Mouse (Mus musculus): ENCODE measurements around the gene Larp1b. TPM values are rescaled to one million over a fixed set of nuclear protein-coding genes. Genes with fewer than 3 reads are reported as not detected.
"Not testable (repeated sequence)": the region's sequence is repeated elsewhere in the genome, so short reads cannot be mapped to it uniquely, and the experiment has no call there.

Larp1b gene
- 1.8 and 2.7 TPM in 2 replicates for polyA plus RNA-seq (2014; fragmentation: Nextera tagmentation; extraction: Ambion mirVana)

GRCm38 (mm10) chr3:40949170-40949902 lies at the start of gene Larp1b:
Larp1b (plus strand) TSS chr3:40949828.
- peak within 1 kb of the TSS; percentile 98 for H3K4me2 ChIP-seq (ENCODE audit: low read length)
- H3K9ac ChIP-seq (ENCODE audit: low read length) = peak within 1 kb of the TSS; percentile 69
- H3K4me3 ChIP-seq (ENCODE audit: low read depth, low read length) = peak within 1 kb of the TSS; percentile 74
- H3K27me3 ChIP-seq (replicated peaks; ENCODE audit: control insufficient read depth, insufficient read depth, low read length) = peaks cover 5% of the 10 kb centered on the region; the same call in 1 of the 2 replicates
- WGBS = 2% methylated on average over 66 of the region's 66 CpGs
- H3K9me3 ChIP-seq (replicated peaks; ENCODE audit: control insufficient read depth, low read length) = no peaks in the 10 kb centered on the region
- peak; percentile 97 for DNase-seq (ENCODE audit: low spot score)
- no peaks in the 10 kb centered on the region for H3K36me3 ChIP-seq (ENCODE audit: control insufficient read depth, insufficient read depth, low read length)
- peak; percentile 94 for ATAC-seq
- peak within 1 kb of the TSS; percentile 63; the same call in 1 of the 2 replicates for H3K27ac ChIP-seq (ENCODE audit: low read depth, low read length)
- peaks cover 9% of the 10 kb centered on the region; the same call in 1 of the 2 replicates for H3K4me1 ChIP-seq (ENCODE audit: control insufficient read depth, insufficient read depth, low read length)

GRCm38 (mm10) chr3:40902443-40902842 lies 47.2 kb upstream of the Larp1b start, which contains the start of gene 1700034I23Rik:
1700034I23Rik (minus strand) TSS chr3:40902543.
- not testable (repeated sequence) for H3K9ac ChIP-seq (ENCODE audit: low read length)
- 96% methylated on average over 5 of the region's 10 CpGs for WGBS

GRCm38 (mm10) chr3:40938189-40938588 lies 11.4 kb upstream of the Larp1b start:
- H3K4me3 ChIP-seq (ENCODE audit: low read depth, low read length) = no peak overlapping the region
- H3K9me3 ChIP-seq (replicated peaks; ENCODE audit: control insufficient read depth, low read length) = no peaks in the 10 kb centered on the region
- no peak overlapping the region for H3K9ac ChIP-seq (ENCODE audit: low read length)
- no peak for DNase-seq (ENCODE audit: low spot score)
- no peak for ATAC-seq
- no peak overlapping the region for H3K4me2 ChIP-seq (ENCODE audit: low read length)
- no peaks in the 10 kb centered on the region for H3K4me1 ChIP-seq (ENCODE audit: control insufficient read depth, insufficient read depth, low read length)
- H3K27me3 ChIP-seq (replicated peaks; ENCODE audit: control insufficient read depth, insufficient read depth, low read length) = no peaks in the 10 kb centered on the region
- WGBS = 91% methylated on average over 5 of the region's 5 CpGs
- H3K27ac ChIP-seq (ENCODE audit: low read depth, low read length) = no peak overlapping the region
- peaks cover 13% of the 10 kb centered on the region for H3K36me3 ChIP-seq (ENCODE audit: control insufficient read depth, insufficient read depth, low read length)

More at GRCm38 (mm10) chr3:40902443-40902842, 47.2 kb upstream of the Larp1b start, which contains the start of gene 1700034I23Rik:
- DNase-seq (ENCODE audit: low spot score); H3K4me2 ChIP-seq (ENCODE audit: low read length); H3K27me3 ChIP-seq (replicated peaks; ENCODE audit: control insufficient read depth, insufficient read depth, low read length); H3K4me3 ChIP-seq (ENCODE audit: low read depth, low read length); H3K9me3 ChIP-seq (replicated peaks; ENCODE audit: control insufficient read depth, low read length); H3K36me3 ChIP-seq (ENCODE audit: control insufficient read depth, insufficient read depth, low read length); ATAC-seq; H3K4me1 ChIP-seq (ENCODE audit: control insufficient read depth, insufficient read depth, low read length); H3K27ac ChIP-seq (ENCODE audit: low read depth, low read length): not testable (repeated sequence)

GRCm38 (mm10) chr3:40938592-40938991 lies 11.0 kb upstream of the Larp1b start:
- H3K27me3 ChIP-seq (replicated peaks; ENCODE audit: control insufficient read depth, insufficient read depth, low read length) = no peaks in the 10 kb centered on the region
- no peak for ATAC-seq
- WGBS = 96% methylated on average over 4 of the region's 4 CpGs
- H3K4me3 ChIP-seq (ENCODE audit: low read depth, low read length) = no peak overlapping the region
- no peak for DNase-seq (ENCODE audit: low spot score)
- H3K9me3 ChIP-seq (replicated peaks; ENCODE audit: control insufficient read depth, low read length) = no peaks in the 10 kb centered on the region
- H3K9ac ChIP-seq (ENCODE audit: low read length) = no peak overlapping the region
- H3K4me1 ChIP-seq (ENCODE audit: control insufficient read depth, insufficient read depth, low read length) = no peaks in the 10 kb centered on the region
- no peak overlapping the region for H3K27ac ChIP-seq (ENCODE audit: low read depth, low read length)
- no peak overlapping the region for H3K4me2 ChIP-seq (ENCODE audit: low read length)
- H3K36me3 ChIP-seq (ENCODE audit: control insufficient read depth, insufficient read depth, low read length) = peaks cover 10% of the 10 kb centered on the region

GRCm38 (mm10) chr3:40939019-40939418 lies 10.6 kb upstream of the Larp1b start:
- H3K9me3 ChIP-seq (replicated peaks; ENCODE audit: control insufficient read depth, low read length) = no peaks in the 10 kb centered on the region
- no peaks in the 10 kb centered on the region for H3K4me1 ChIP-seq (ENCODE audit: control insufficient read depth, insufficient read depth, low read length)
- H3K4me3 ChIP-seq (ENCODE audit: low read depth, low read length) = no peak overlapping the region
- no peak for DNase-seq (ENCODE audit: low spot score)
- H3K9ac ChIP-seq (ENCODE audit: low read length) = no peak overlapping the region
- no peak for ATAC-seq
- H3K27me3 ChIP-seq (replicated peaks; ENCODE audit: control insufficient read depth, insufficient read depth, low read length) = no peaks in the 10 kb centered on the region
- no peak overlapping the region for H3K4me2 ChIP-seq (ENCODE audit: low read length)
- peaks cover 6% of the 10 kb centered on the region; the same call in 1 of the 2 replicates for H3K36me3 ChIP-seq (ENCODE audit: control insufficient read depth, insufficient read depth, low read length)
- no peak overlapping the region for H3K27ac ChIP-seq (ENCODE audit: low read depth, low read length)

- H3K27ac ChIP-seq (ENCODE audit: low read depth, low read length) = peak overlapping the region; percentile 63; the same call in 1 of the 2 replicates
- ATAC-seq (peak; percentile 51), DNase-seq (ENCODE audit: low spot score) (peak; percentile 63)
- H3K4me1 ChIP-seq (ENCODE audit: control insufficient read depth, insufficient read depth, low read length) = peaks cover 9% of the 10 kb centered on the region; the same call in 1 of the 2 replicates
- peaks cover 5% of the 10 kb centered on the region; the same call in 1 of the 2 replicates for H3K27me3 ChIP-seq (replicated peaks; ENCODE audit: control insufficient read depth, insufficient read depth, low read length)
- WGBS = under 1% methylated on average over 47 of the region's 118 CpGs
- H3K9ac ChIP-seq (ENCODE audit: low read length) = peak overlapping the region; percentile 69
- H3K4me3 ChIP-seq (ENCODE audit: low read depth, low read length) = peak overlapping the region; percentile 74
- no peaks in the 10 kb centered on the region for H3K36me3 ChIP-seq (ENCODE audit: control insufficient read depth, insufficient read depth, low read length)
- no peaks in the 10 kb centered on the region for H3K9me3 ChIP-seq (replicated peaks; ENCODE audit: control insufficient read depth, low read length)
- peak overlapping the region; percentile 98 for H3K4me2 ChIP-seq (ENCODE audit: low read length)
Measured at GRCm38 (mm10) chr3:40949903-40950600, 424 bp downstream of the Larp1b start.

- Histone ChIP-seq H3K27ac (ENCODE audit: low read depth, low read length) (no peak overlapping the region; the same call in 1 of the 2 replicates), H3K9me3 (replicated peaks; ENCODE audit: control insufficient read depth, low read length) (no peaks in the 10 kb centered on the region), H3K4me1 (ENCODE audit: control insufficient read depth, insufficient read depth, low read length) (peaks cover 9% of the 10 kb centered on the region; the same call in 1 of the 2 replicates), H3K4me3 (ENCODE audit: low read depth, low read length) (peak overlapping the region; percentile 74), H3K27me3 (replicated peaks; ENCODE audit: control insufficient read depth, insufficient read depth, low read length) (peaks cover 5% of the 10 kb centered on the region; the same call in 1 of the 2 replicates), H3K9ac (ENCODE audit: low read length) (peak overlapping the region; percentile 69), H3K36me3 (ENCODE audit: control insufficient read depth, insufficient read depth, low read length) (no peaks in the 10 kb centered on the region), H3K4me2 (ENCODE audit: low read length) (peak overlapping the region; percentile 98)
- WGBS = under 1% methylated on average over 43 of the region's 43 CpGs
- ATAC-seq = no peak
- peak; percentile 32 for DNase-seq (ENCODE audit: low spot score)
Measured at GRCm38 (mm10) chr3:40950601-40951201, 1.1 kb downstream of the Larp1b start.

GRCm38 (mm10) chr3:40951365-40951764 lies 1.7 kb downstream of the Larp1b start:
- peaks cover 9% of the 10 kb centered on the region; the same call in 1 of the 2 replicates for H3K4me1 ChIP-seq (ENCODE audit: control insufficient read depth, insufficient read depth, low read length)
- H3K36me3 ChIP-seq (ENCODE audit: control insufficient read depth, insufficient read depth, low read length) = no peaks in the 10 kb centered on the region
- H3K4me3 ChIP-seq (ENCODE audit: low read depth, low read length) = peak overlapping the region; percentile 74; the same call in 1 of the 2 replicates
- no peak for ATAC-seq
- no peak overlapping the region for H3K27ac ChIP-seq (ENCODE audit: low read depth, low read length)
- no peaks in the 10 kb centered on the region for H3K9me3 ChIP-seq (replicated peaks; ENCODE audit: control insufficient read depth, low read length)
- peak overlapping the region; percentile 98 for H3K4me2 ChIP-seq (ENCODE audit: low read length)
- DNase-seq (ENCODE audit: low spot score) = peak; percentile 49
- H3K27me3 ChIP-seq (replicated peaks; ENCODE audit: control insufficient read depth, insufficient read depth, low read length) = peaks cover 5% of the 10 kb centered on the region; the same call in 1 of the 2 replicates
- 0 out of 2 replicates have a peak overlapping the region, but pooled peaks have one; percentile 69 for H3K9ac ChIP-seq (ENCODE audit: low read length)
- WGBS = 11% methylated on average over 7 of the region's 7 CpGs

All from forebrain, embryonic 14.5 days (tissue).